Comparison of ENCODE assay signal across 23 mouse cellular contexts in the genomic region with DNA sequence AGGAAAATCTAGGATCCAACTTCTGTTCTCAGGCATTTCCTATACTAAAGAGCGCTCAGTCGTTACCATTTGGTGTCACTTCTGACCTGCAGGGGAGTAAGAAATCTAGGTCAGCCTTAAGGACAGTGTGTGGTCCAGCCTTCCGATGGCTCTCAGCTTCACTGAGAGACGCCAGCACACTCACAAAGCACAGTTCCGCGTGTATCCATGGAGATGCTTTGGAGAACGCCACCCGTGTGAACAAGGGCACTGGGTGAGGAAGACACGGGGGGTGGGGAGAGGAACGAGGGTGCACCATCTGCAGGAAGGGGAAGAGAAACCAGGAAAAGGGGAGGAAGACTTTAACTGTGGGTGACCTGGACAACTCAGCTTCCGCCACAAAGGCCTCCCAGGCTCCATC. TPM values are rescaled to one million over a fixed set of nuclear protein-coding genes. Genes with fewer than 3 reads are reported as not detected.
DNase-seq lines count a peak whose midpoint lies in the region; ATAC-seq and TF ChIP-seq lines count a peak whose summit lies in the region.
"Had no signal": no experiment of that assay in that cellular context is flagged by ENCODE, and none has a peak within 500 bp of the region (broad histone marks: within the 10 kb centered on the region; RNA-seq: fewer than 3 reads in every experiment).

No protein-coding gene starts in this region.

- H3K36me3 ChIP-seq in forebrain, postnatal 0 days (ENCODE audit: insufficient read depth), result no peaks in the 10 kb centered on the region
- no peaks in the 10 kb centered on the region for H3K36me3 ChIP-seq in forebrain, embryonic 13.5 days (ENCODE audit: poor library complexity, severe bottlenecking)
- no peaks in the 10 kb centered on the region for H3K36me3 ChIP-seq in midbrain, embryonic 11.5 days (ENCODE audit: control insufficient read depth, insufficient read depth, low read length)
- H3K36me3 ChIP-seq in midbrain, embryonic 13.5 days, result no peaks in the 10 kb centered on the region
- H3K36me3 ChIP-seq in liver, embryonic 16.5 days (ENCODE audit: control insufficient read depth, insufficient read depth), result peaks cover 49% of the 10 kb centered on the region
- no peaks in the 10 kb centered on the region for H3K36me3 ChIP-seq in limb, embryonic 10.5 days
- H3K36me3 ChIP-seq: embryonic facial prominence, embryonic 13.5 days; forebrain, embryonic 10.5 days; forebrain, embryonic 15.5 days; heart, embryonic 10.5 days; hindbrain, embryonic 13.5 days had no signal

- no peaks in the 10 kb centered on the region for H3K4me1 ChIP-seq in forebrain, postnatal 0 days (ENCODE audit: insufficient read depth)
- no peaks in the 10 kb centered on the region for H3K4me1 ChIP-seq in forebrain, embryonic 13.5 days
- no peaks in the 10 kb centered on the region for H3K4me1 ChIP-seq in midbrain, embryonic 11.5 days (ENCODE audit: control insufficient read depth, insufficient read depth, low read length)
- H3K4me1 ChIP-seq in midbrain, embryonic 13.5 days (replicated peaks), result no peaks in the 10 kb centered on the region
- peaks cover 35% of the 10 kb centered on the region for H3K4me1 ChIP-seq in liver, embryonic 16.5 days (ENCODE audit: control insufficient read depth, low read depth, low read length)
- H3K4me1 ChIP-seq in limb, embryonic 10.5 days, result peaks cover 3% of the 10 kb centered on the region; the same call in 1 of the 2 replicates
- H3K4me1 ChIP-seq: embryonic facial prominence, embryonic 13.5 days; forebrain, embryonic 15.5 days; hindbrain, embryonic 13.5 days had no signal

- no peaks in the 10 kb centered on the region for H3K9me3 ChIP-seq in forebrain, postnatal 0 days (ENCODE audit: low read length)
- no peaks in the 10 kb centered on the region for H3K9me3 ChIP-seq in forebrain, embryonic 13.5 days (replicated peaks)
- no peaks in the 10 kb centered on the region for H3K9me3 ChIP-seq in midbrain, embryonic 11.5 days (ENCODE audit: control insufficient read depth, low read length)
- no peaks in the 10 kb centered on the region for H3K9me3 ChIP-seq in midbrain, embryonic 13.5 days
- 0 out of 2 replicates have a peak, but pooled peaks cover 2% of the 10 kb centered on the region for H3K9me3 ChIP-seq in liver, embryonic 16.5 days (replicated peaks; ENCODE audit: control insufficient read depth, low read length)
- H3K9me3 ChIP-seq in limb, embryonic 10.5 days (replicated peaks), result no peaks in the 10 kb centered on the region
- H3K9me3 ChIP-seq: embryonic facial prominence, embryonic 13.5 days; forebrain, embryonic 10.5 days; forebrain, embryonic 15.5 days; heart, embryonic 10.5 days; hindbrain, embryonic 13.5 days had no signal

- no peak for DNase-seq in forebrain, postnatal 0 days
- peak; percentile 78 for DNase-seq in midbrain, embryonic 11.5 days (ENCODE audit: low spot score, missing footprints)
- DNase-seq in retina, postnatal 1 day, result peak; percentile 80
- no peak for DNase-seq in limb, embryonic 10.5 days (ENCODE audit: low spot score)
- DNase-seq: adrenal gland, postnatal 10 days; cerebellum, adult 11 months; cerebellum, postnatal 36 days; gastrocnemius, postnatal 10 days; heart, adult 18-20 months; heart, postnatal 10 days; heart, postnatal 4 days had no signal

- no peak overlapping the region for H3K27ac ChIP-seq in forebrain, postnatal 0 days (ENCODE audit: low read depth, low read length)
- no peak overlapping the region for H3K27ac ChIP-seq in forebrain, embryonic 13.5 days
- no peak overlapping the region for H3K27ac ChIP-seq in midbrain, embryonic 11.5 days (ENCODE audit: low read depth, low read length)
- H3K27ac ChIP-seq in midbrain, embryonic 13.5 days, result no peak overlapping the region
- H3K27ac ChIP-seq in liver, embryonic 16.5 days (ENCODE audit: low read length), result no peak overlapping the region; the same call in 1 of the 2 replicates
- H3K27ac ChIP-seq in limb, embryonic 10.5 days, result no peak overlapping the region
- H3K27ac ChIP-seq: embryonic facial prominence, embryonic 13.5 days; forebrain, embryonic 10.5 days; forebrain, embryonic 15.5 days; heart, embryonic 10.5 days; hindbrain, embryonic 13.5 days had no signal

- WGBS in forebrain, postnatal 0 days, result 51% methylated on average over 11 of the region's 11 CpGs
- WGBS in forebrain, embryonic 13.5 days, result 58% methylated on average over 11 of the region's 11 CpGs
- 64% methylated on average over 11 of the region's 11 CpGs for WGBS in midbrain, embryonic 11.5 days
- WGBS in midbrain, embryonic 13.5 days, result 62% methylated on average over 11 of the region's 11 CpGs
- 59% methylated on average over 11 of the region's 11 CpGs for WGBS in liver, embryonic 16.5 days (ENCODE audit: insufficient replicate concordance)
- 60% methylated on average over 11 of the region's 11 CpGs for WGBS in limb, embryonic 10.5 days

- H3K4me2 ChIP-seq in forebrain, postnatal 0 days (ENCODE audit: low read depth), result no peak overlapping the region
- H3K4me2 ChIP-seq in forebrain, embryonic 13.5 days, result no peak overlapping the region
- H3K4me2 ChIP-seq in midbrain, embryonic 11.5 days, result no peak overlapping the region
- H3K4me2 ChIP-seq in midbrain, embryonic 13.5 days (replicated peaks), result no peak overlapping the region
- H3K4me2 ChIP-seq in liver, embryonic 16.5 days (ENCODE audit: low read depth, low read length), result peak overlapping the region; percentile 59
- H3K4me2 ChIP-seq: embryonic facial prominence, embryonic 13.5 days; forebrain, embryonic 15.5 days; hindbrain, embryonic 13.5 days had no signal

- H3K27me3 ChIP-seq in forebrain, postnatal 0 days (ENCODE audit: insufficient read depth, low read length), result no peaks in the 10 kb centered on the region
- H3K27me3 ChIP-seq in forebrain, embryonic 13.5 days, result no peaks in the 10 kb centered on the region
- H3K27me3 ChIP-seq in midbrain, embryonic 11.5 days (ENCODE audit: control insufficient read depth, insufficient read depth, low read length), result no peaks in the 10 kb centered on the region
- no peaks in the 10 kb centered on the region for H3K27me3 ChIP-seq in midbrain, embryonic 13.5 days
- no peaks in the 10 kb centered on the region for H3K27me3 ChIP-seq in liver, embryonic 16.5 days (ENCODE audit: control insufficient read depth, insufficient read depth, low read depth, low read length)
- no peaks in the 10 kb centered on the region for H3K27me3 ChIP-seq in limb, embryonic 10.5 days (ENCODE audit: low read depth, poor library complexity, severe bottlenecking)
- H3K27me3 ChIP-seq: embryonic facial prominence, embryonic 13.5 days; forebrain, embryonic 15.5 days; hindbrain, embryonic 13.5 days had no signal

- TF ChIP-seq CTCF in forebrain, postnatal 0 days (IDR thresholded peaks at IDR 0.05; ENCODE audit: low read depth), result no peak

- ATAC-seq in forebrain, postnatal 0 days, result peak; percentile 50; the same call in 1 of the 2 replicates
- no peak for ATAC-seq in forebrain, embryonic 13.5 days
- ATAC-seq in midbrain, embryonic 11.5 days (ENCODE audit: low FRiP score), result no peak
- ATAC-seq in midbrain, embryonic 13.5 days, result no peak
- ATAC-seq in liver, embryonic 16.5 days (ENCODE audit: low read depth), result no peak
- ATAC-seq: forebrain, embryonic 15.5 days had no signal

- no peak overlapping the region for H3K4me3 ChIP-seq in forebrain, postnatal 0 days (ENCODE audit: low read depth, low read length)
- H3K4me3 ChIP-seq in forebrain, embryonic 13.5 days, result no peak overlapping the region
- no peak overlapping the region for H3K4me3 ChIP-seq in midbrain, embryonic 11.5 days (ENCODE audit: low read depth, low read length)
- no peak overlapping the region for H3K4me3 ChIP-seq in midbrain, embryonic 13.5 days (replicated peaks)
- peak overlapping the region; percentile 77 for H3K4me3 ChIP-seq in liver, embryonic 16.5 days (ENCODE audit: low read depth, low read length)
- no peak overlapping the region for H3K4me3 ChIP-seq in limb, embryonic 10.5 days
- H3K4me3 ChIP-seq: embryonic facial prominence, embryonic 13.5 days; forebrain, embryonic 10.5 days; forebrain, embryonic 15.5 days; heart, embryonic 10.5 days; hindbrain, embryonic 13.5 days had no signal

- H3K9ac ChIP-seq in forebrain, postnatal 0 days, result no peak overlapping the region
- H3K9ac ChIP-seq in forebrain, embryonic 13.5 days, result no peak overlapping the region
- H3K9ac ChIP-seq in midbrain, embryonic 11.5 days (ENCODE audit: low read length), result no peak overlapping the region
- no peak overlapping the region for H3K9ac ChIP-seq in midbrain, embryonic 13.5 days (replicated peaks)
- H3K9ac ChIP-seq in liver, embryonic 16.5 days (ENCODE audit: low read depth, low read length), result peak overlapping the region; percentile 79; the same call in 1 of the 2 replicates
- H3K9ac ChIP-seq: embryonic facial prominence, embryonic 13.5 days; forebrain, embryonic 15.5 days; hindbrain, embryonic 13.5 days had no signal

RNA-seq across cellular contexts. Expression of gene Apol8, which starts 4.4 kb away (rescaled TPM):
- 0.08 and 2.0 TPM in 2 replicates for total RNA-seq in forebrain, postnatal 0 days (2014; rRNA removed)
- polyA plus RNA-seq in forebrain, postnatal 0 days (2015; fragmentation: Nextera tagmentation; extraction: Ambion mirVana), result 0.36 and 0.44 TPM in 2 replicates
- polyA plus RNA-seq in forebrain, embryonic 13.5 days (2015; fragmentation: Nextera tagmentation; extraction: Ambion mirVana), result 0.08 TPM in 1 of 2 replicates, not detected in the other
- polyA plus RNA-seq in midbrain, embryonic 11.5 days (2014; fragmentation: Nextera tagmentation; extraction: Ambion mirVana), result 0.11 and 0.34 TPM in 2 replicates
- 0.23 TPM in 1 of 2 replicates, not detected in the other for polyA plus RNA-seq in midbrain, embryonic 13.5 days (2015; fragmentation: Nextera tagmentation; extraction: Ambion mirVana)
- 26.2 and 26.9 TPM in 2 replicates for polyA plus RNA-seq in liver, embryonic 16.5 days (2015; fragmentation: Nextera tagmentation; extraction: Ambion mirVana)
- polyA plus RNA-seq in limb, embryonic 10.5 days (2016; fragmentation: Nextera tagmentation; extraction: Ambion mirVana), result 0.20 TPM in 1 of 2 replicates, not detected in the other
- total RNA-seq: heart, adult 18-20 months; heart, postnatal 10 days had no signal
- polyA plus RNA-seq: forebrain, embryonic 15.5 days; heart, embryonic 14.5 days had no signal

RNA-seq across cellular contexts. Expression of gene Apol9b, which starts 23.6 kb away (rescaled TPM):
- total RNA-seq in forebrain, postnatal 0 days (2014; rRNA removed), result not detected in 2 replicates
- 0.16 TPM in 1 of 2 replicates, not detected in the other for polyA plus RNA-seq in forebrain, postnatal 0 days (2015; fragmentation: Nextera tagmentation; extraction: Ambion mirVana)
- polyA plus RNA-seq in forebrain, embryonic 13.5 days (2015; fragmentation: Nextera tagmentation; extraction: Ambion mirVana), result not detected in 2 replicates
- polyA plus RNA-seq in midbrain, embryonic 11.5 days (2014; fragmentation: Nextera tagmentation; extraction: Ambion mirVana), result not detected in 2 replicates
- polyA plus RNA-seq in midbrain, embryonic 13.5 days (2015; fragmentation: Nextera tagmentation; extraction: Ambion mirVana), result not detected in 2 replicates
- not detected in 2 replicates for polyA plus RNA-seq in liver, embryonic 16.5 days (2015; fragmentation: Nextera tagmentation; extraction: Ambion mirVana)
- not detected in 2 replicates for polyA plus RNA-seq in limb, embryonic 10.5 days (2016; fragmentation: Nextera tagmentation; extraction: Ambion mirVana)
- total RNA-seq: gastrocnemius, postnatal 10 days; gastrocnemius, postnatal 4 days; heart, postnatal 10 days; MEL had no signal
- polyA plus RNA-seq: brain, embryonic 14.5 days; embryonic facial prominence, embryonic 13.5 days; forebrain, embryonic 10.5 days; forebrain, embryonic 15.5 days; heart, embryonic 10.5 days; heart, embryonic 14.5 days; hindbrain, embryonic 13.5 days had no signal

RNA-seq across cellular contexts. Expression of gene Apol7e, which starts 53.8 kb away (rescaled TPM):
- total RNA-seq in forebrain, postnatal 0 days (2014; rRNA removed), result not detected in 2 replicates
- 0.08 TPM in 1 of 2 replicates, not detected in the other for polyA plus RNA-seq in forebrain, postnatal 0 days (2015; fragmentation: Nextera tagmentation; extraction: Ambion mirVana)
- polyA plus RNA-seq in forebrain, embryonic 13.5 days (2015; fragmentation: Nextera tagmentation; extraction: Ambion mirVana), result not detected in 2 replicates
- not detected in 2 replicates for polyA plus RNA-seq in midbrain, embryonic 11.5 days (2014; fragmentation: Nextera tagmentation; extraction: Ambion mirVana)
- polyA plus RNA-seq in midbrain, embryonic 13.5 days (2015; fragmentation: Nextera tagmentation; extraction: Ambion mirVana), result not detected in 2 replicates
- not detected in 2 replicates for polyA plus RNA-seq in liver, embryonic 16.5 days (2015; fragmentation: Nextera tagmentation; extraction: Ambion mirVana)
- not detected in 2 replicates for polyA plus RNA-seq in limb, embryonic 10.5 days (2016; fragmentation: Nextera tagmentation; extraction: Ambion mirVana)
- total RNA-seq: gastrocnemius, postnatal 10 days; MEL had no signal
- polyA plus RNA-seq: embryonic facial prominence, embryonic 13.5 days; forebrain, embryonic 10.5 days; forebrain, embryonic 15.5 days; heart, embryonic 10.5 days; hindbrain, embryonic 13.5 days had no signal

Comparison
In these comparisons a context has a peak if more than half of its experiments do, and no peak if none do; other contexts are left out.
1. DNase-seq: peak in midbrain, embryonic 11.5 days (single experiment) and retina, postnatal 1 day (single experiment); none in forebrain, postnatal 0 days (single experiment) and limb, embryonic 10.5 days (single experiment).
2. RNA of gene Apol8, which starts 4.4 kb away (polyA plus RNA-seq): 26.2 to 26.9 TPM in liver, embryonic 16.5 days; 0.36 to 0.44 TPM in forebrain, postnatal 0 days, 0.11 to 0.34 TPM in midbrain, embryonic 11.5 days, 0.23 TPM in midbrain, embryonic 13.5 days, 0.20 TPM in limb, embryonic 10.5 days and 0.08 TPM in forebrain, embryonic 13.5 days; every median in the first group is over 10 times any median in the second.